Mouse (Mus musculus) cerebral cortex, adult 2 months (tissue): ENCODE measurements around the gene Nf1.

Source experiments
- WGBS: fragments of 180-500 bp; shearing (Covaris S2); methylation state at CpG from one replicate; pipeline ENCODE4 v1.1.7; 2018; 5-methylcytosine and 5-hydroxymethylcytosine counted together

Nf1 gene

GRCm38 (mm10) chr11:79339234-79339807 lies at the start of gene Nf1:
Nf1 (plus strand) TSS chr11:79339693.
- under 1% methylated on average over 46 of the region's 49 CpGs for WGBS

GRCm38 (mm10) chr11:79290473-79290872 lies 49.0 kb upstream of the Nf1 start:
- 52% methylated on average over 2 of the region's 2 CpGs for WGBS

GRCm38 (mm10) chr11:79291651-79292050 lies 47.8 kb upstream of the Nf1 start:
- 77% methylated on average over 5 of the region's 5 CpGs for WGBS

- WGBS, result 93% methylated on average over 3 of the region's 3 CpGs
These were observed 47.4 kb upstream of the Nf1 start for GRCm38 (mm10) chr11:79292130-79292529.

GRCm38 (mm10) chr11:79293025-79293424 lies 46.5 kb upstream of the Nf1 start:
- 85% methylated on average over 3 of the region's 3 CpGs for WGBS

- 84% methylated on average over 1 of the region's 1 CpGs for WGBS
These were observed 45.5 kb upstream of the Nf1 start for GRCm38 (mm10) chr11:79293971-79294370.

GRCm38 (mm10) chr11:79296167-79296566 lies 43.3 kb upstream of the Nf1 start:
- WGBS, result 51% methylated on average over 1 of the region's 1 CpGs

GRCm38 (mm10) chr11:79296856-79297491 lies 42.5 kb upstream of the Nf1 start, which contains the start of gene Gm9964:
Gm9964 (minus strand) TSS chr11:79296906.
- 90% methylated on average over 5 of the region's 5 CpGs for WGBS

- WGBS, result 82% methylated on average over 9 of the region's 9 CpGs
These were observed 39.6 kb upstream of the Nf1 start for GRCm38 (mm10) chr11:79299719-79300431.

GRCm38 (mm10) chr11:79303109-79303508 lies 36.4 kb upstream of the Nf1 start:
- 93% methylated on average over 6 of the region's 6 CpGs for WGBS

- 98% methylated on average over 4 of the region's 4 CpGs for whole genome bisulfite sequencing
These were observed 35.2 kb upstream of the Nf1 start for GRCm38 (mm10) chr11:79304245-79304644.

GRCm38 (mm10) chr11:79305697-79306340 lies 33.7 kb upstream of the Nf1 start:
- 81% methylated on average over 9 of the region's 9 CpGs for WGBS

- 44% methylated on average over 7 of the region's 7 CpGs for WGBS
These were observed 33.0 kb upstream of the Nf1 start for GRCm38 (mm10) chr11:79306510-79306909.

GRCm38 (mm10) chr11:79306996-79307395 lies 32.5 kb upstream of the Nf1 start:
- WGBS, result 53% methylated on average over 10 of the region's 10 CpGs

GRCm38 (mm10) chr11:79307560-79308200 lies 31.8 kb upstream of the Nf1 start:
- 75% methylated on average over 9 of the region's 9 CpGs for WGBS

- 88% methylated on average over 5 of the region's 5 CpGs for WGBS
These were observed 29.0 kb upstream of the Nf1 start for GRCm38 (mm10) chr11:79310467-79310866.

- WGBS, result 81% methylated on average over 8 of the region's 8 CpGs
These were observed 22.6 kb upstream of the Nf1 start for GRCm38 (mm10) chr11:79316807-79317345.

GRCm38 (mm10) chr11:79319807-79320206 lies 19.7 kb upstream of the Nf1 start:
- 78% methylated on average over 7 of the region's 7 CpGs for WGBS

- 54% methylated on average over 12 of the region's 12 CpGs for WGBS
These were observed 15.4 kb upstream of the Nf1 start for GRCm38 (mm10) chr11:79323985-79324685.

- 86% methylated on average over 8 of the region's 8 CpGs for WGBS
These were observed 13.8 kb upstream of the Nf1 start for GRCm38 (mm10) chr11:79325663-79326062.

GRCm38 (mm10) chr11:79327106-79327505 lies 12.4 kb upstream of the Nf1 start:
- WGBS, result 48% methylated on average over 4 of the region's 4 CpGs
